Mouse (Mus musculus): ENCODE measurements around the gene Bicc1.

GRCm38 (mm10) chr10:71131333-71131732 lies 28.2 kb downstream of the Bicc1 start:
- TF ChIP-seq EP300 (IDR thresholded peaks at IDR 0.05; ENCODE audit: insufficient read depth, low read depth, low read length), result no peak
- no peak for TF ChIP-seq CTCF (IDR thresholded peaks at IDR 0.05; ENCODE audit: low read depth, low read length)
